ENCODE assay signal across 8 mouse cellular contexts in genomic region chr13:100669291-100670022, GRCm38 (mm10). TPM values are rescaled to one million over a fixed set of nuclear protein-coding genes. Genes with fewer than 3 reads are reported as not detected.
DNase-seq lines count a peak whose midpoint lies in the region; ATAC-seq lines count a peak whose summit lies in the region.

Gene Ccdc125 (plus strand): TSS chr13:100669717.

- peak within 1 kb of the TSS; percentile 58 for H3K9ac ChIP-seq in embryonic facial prominence, embryonic 12.5 days
- H3K9ac ChIP-seq in limb, embryonic 12.5 days (replicated peaks), result peak within 1 kb of the TSS; percentile 76
- H3K9ac ChIP-seq in midbrain, embryonic 11.5 days (ENCODE audit: low read length), result peak within 1 kb of the TSS; percentile 62
- peak within 1 kb of the TSS; percentile 58 for H3K9ac ChIP-seq in stomach, embryonic 15.5 days

- peak within 1 kb of the TSS; percentile 54 for H3K4me3 ChIP-seq in embryonic facial prominence, embryonic 12.5 days
- H3K4me3 ChIP-seq in hindbrain, embryonic 10.5 days, result peak within 1 kb of the TSS; percentile 74
- peak within 1 kb of the TSS; percentile 62 for H3K4me3 ChIP-seq in limb, embryonic 12.5 days (replicated peaks)
- H3K4me3 ChIP-seq in midbrain, embryonic 11.5 days (ENCODE audit: low read depth, low read length), result peak within 1 kb of the TSS; percentile 45
- H3K4me3 ChIP-seq in stomach, embryonic 15.5 days (replicated peaks), result peak within 1 kb of the TSS; percentile 63

- no peaks in the 10 kb centered on the region for H3K27me3 ChIP-seq in embryonic facial prominence, embryonic 12.5 days
- 0 out of 2 replicates have a peak, but pooled peaks cover 3% of the 10 kb centered on the region for H3K27me3 ChIP-seq in hindbrain, embryonic 10.5 days (ENCODE audit: insufficient read depth, poor library complexity, severe bottlenecking)
- no peaks in the 10 kb centered on the region for H3K27me3 ChIP-seq in limb, embryonic 12.5 days
- no peaks in the 10 kb centered on the region for H3K27me3 ChIP-seq in midbrain, embryonic 11.5 days (ENCODE audit: control insufficient read depth, insufficient read depth, low read length)
- H3K27me3 ChIP-seq in stomach, embryonic 15.5 days (replicated peaks), result no peaks in the 10 kb centered on the region

- H3K4me1 ChIP-seq in embryonic facial prominence, embryonic 12.5 days, result no peaks in the 10 kb centered on the region
- no peaks in the 10 kb centered on the region; the same call in 1 of the 2 replicates for H3K4me1 ChIP-seq in hindbrain, embryonic 10.5 days (replicated peaks)
- H3K4me1 ChIP-seq in limb, embryonic 12.5 days (replicated peaks), result peaks cover 5% of the 10 kb centered on the region; the same call in 1 of the 2 replicates
- H3K4me1 ChIP-seq in midbrain, embryonic 11.5 days (ENCODE audit: control insufficient read depth, insufficient read depth, low read length), result no peaks in the 10 kb centered on the region
- H3K4me1 ChIP-seq in stomach, embryonic 15.5 days, result no peaks in the 10 kb centered on the region

- peak; percentile 19 for DNase-seq in gastrocnemius, postnatal 14 days
- no peak for DNase-seq in gastrocnemius, adult 8-10 months (ENCODE audit: low spot score in 2 of 2)
- DNase-seq in hindbrain, embryonic 10.5 days (ENCODE audit: low spot score), result peak; percentile 66
- peak; percentile 95 for DNase-seq in midbrain, embryonic 11.5 days (ENCODE audit: low spot score, missing footprints)
- no peak for DNase-seq in c-Kit-positive CD71-positive TER-119-positive erythroid progenitor cells, embryonic 14.5 days (ENCODE audit: low spot score)

- no peak within 1 kb of the TSS for H3K27ac ChIP-seq in embryonic facial prominence, embryonic 12.5 days
- H3K27ac ChIP-seq in hindbrain, embryonic 10.5 days, result peak within 1 kb of the TSS; percentile 88
- no peak within 1 kb of the TSS; the same call in 1 of the 2 replicates for H3K27ac ChIP-seq in limb, embryonic 12.5 days
- H3K27ac ChIP-seq in midbrain, embryonic 11.5 days (ENCODE audit: low read depth, low read length), result no peak within 1 kb of the TSS
- H3K27ac ChIP-seq in stomach, embryonic 15.5 days, result peak within 1 kb of the TSS; percentile 89

- intact Hi-C loops in gastrocnemius, postnatal 14 days (cut with DNase I; ENCODE audit: low total_unique reads), result no loop called here

- peak within 1 kb of the TSS; percentile 65 for H3K4me2 ChIP-seq in embryonic facial prominence, embryonic 12.5 days (replicated peaks)
- peak within 1 kb of the TSS; percentile 82 for H3K4me2 ChIP-seq in limb, embryonic 12.5 days
- peak within 1 kb of the TSS; percentile 58 for H3K4me2 ChIP-seq in midbrain, embryonic 11.5 days
- H3K4me2 ChIP-seq in stomach, embryonic 15.5 days, result peak within 1 kb of the TSS; percentile 85

- WGBS in embryonic facial prominence, embryonic 12.5 days, result under 1% methylated on average over 44 of the region's 44 CpGs
- WGBS in hindbrain, embryonic 10.5 days, result under 1% methylated on average over 44 of the region's 44 CpGs
- WGBS in limb, embryonic 12.5 days, result under 1% methylated on average over 44 of the region's 44 CpGs
- WGBS in midbrain, embryonic 11.5 days, result under 1% methylated on average over 44 of the region's 44 CpGs
- under 1% methylated on average over 44 of the region's 44 CpGs for WGBS in stomach, embryonic 15.5 days

- H3K9me3 ChIP-seq in embryonic facial prominence, embryonic 12.5 days, result no peaks in the 10 kb centered on the region
- no peaks in the 10 kb centered on the region; the same call in 1 of the 2 replicates for H3K9me3 ChIP-seq in hindbrain, embryonic 10.5 days
- H3K9me3 ChIP-seq in limb, embryonic 12.5 days, result no peaks in the 10 kb centered on the region
- H3K9me3 ChIP-seq in midbrain, embryonic 11.5 days (ENCODE audit: control insufficient read depth, low read length), result no peaks in the 10 kb centered on the region; the same call in 1 of the 2 replicates
- no peaks in the 10 kb centered on the region for H3K9me3 ChIP-seq in stomach, embryonic 15.5 days

- peaks cover 9% of the 10 kb centered on the region for H3K36me3 ChIP-seq in embryonic facial prominence, embryonic 12.5 days
- peaks cover 26% of the 10 kb centered on the region for H3K36me3 ChIP-seq in hindbrain, embryonic 10.5 days
- peaks cover 20% of the 10 kb centered on the region for H3K36me3 ChIP-seq in limb, embryonic 12.5 days
- peaks cover 5% of the 10 kb centered on the region; the same call in 1 of the 2 replicates for H3K36me3 ChIP-seq in midbrain, embryonic 11.5 days (ENCODE audit: control insufficient read depth, insufficient read depth, low read length)
- H3K36me3 ChIP-seq in stomach, embryonic 15.5 days, result peaks cover 8% of the 10 kb centered on the region; the same call in 1 of the 2 replicates

- ATAC-seq in embryonic facial prominence, embryonic 12.5 days (ENCODE audit: insufficient number of reproducible peaks, insufficient read depth, low FRiP score, low TSS enrichment), result peak; percentile 68
- ATAC-seq in limb, embryonic 12.5 days (ENCODE audit: insufficient number of reproducible peaks, insufficient read depth, low FRiP score, low TSS enrichment, low read depth), result peak; percentile 63
- ATAC-seq in midbrain, embryonic 11.5 days (ENCODE audit: low FRiP score), result peak; percentile 85
- ATAC-seq in stomach, embryonic 15.5 days (ENCODE audit: insufficient read depth, low FRiP score, low read depth), result peak; percentile 76

RNA-seq across cellular contexts. Expression of gene Ccdc125, which starts in this region (rescaled TPM):
- under 1 TPM; 0.62 to 0.76 TPM for total RNA-seq in gastrocnemius, postnatal 14 days (2021)
- total RNA-seq in gastrocnemius, adult 8-10 months (2022), result under 1 TPM in 3 of 4 experiments, not detected in 1; 0.29 to 0.43 (median 0.38) TPM
- 4.9 and 6.3 TPM in 2 replicates for polyA plus RNA-seq in embryonic facial prominence, embryonic 12.5 days (2016; fragmentation: Nextera tagmentation; extraction: Ambion mirVana)
- polyA plus RNA-seq in hindbrain, embryonic 10.5 days (2016; fragmentation: Nextera tagmentation; extraction: Ambion mirVana), result 2.2 and 3.0 TPM in 2 replicates
- polyA plus RNA-seq in limb, embryonic 12.5 days (2016; fragmentation: Nextera tagmentation; extraction: Ambion mirVana), result 5.4 and 6.5 TPM in 2 replicates
- 1.4 and 2.6 TPM in 2 replicates for polyA plus RNA-seq in midbrain, embryonic 11.5 days (2014; fragmentation: Nextera tagmentation; extraction: Ambion mirVana)
- 8.7 and 9.4 TPM in 2 replicates for polyA plus RNA-seq in stomach, embryonic 15.5 days (2015; fragmentation: Nextera tagmentation; extraction: Ambion mirVana)

Comparison
In these comparisons a context has a peak if more than half of its experiments do, and no peak if none do; other contexts are left out.
1. Peak in DNase-seq in gastrocnemius, postnatal 14 days; RNA of the gene not detected or under 1 TPM.
2. DNase-seq: peak in hindbrain, embryonic 10.5 days (single experiment) and midbrain, embryonic 11.5 days (single experiment); none in gastrocnemius, adult 8-10 months (0 of 2) and c-Kit-positive CD71-positive TER-119-positive erythroid progenitor cells, embryonic 14.5 days (single experiment).
3. H3K27ac ChIP-seq: peak in hindbrain, embryonic 10.5 days (single experiment) and stomach, embryonic 15.5 days (single experiment); none in embryonic facial prominence, embryonic 12.5 days (single experiment), limb, embryonic 12.5 days (single experiment) and midbrain, embryonic 11.5 days (single experiment).
4. Peak in every context shown above with its lines, with median percentiles within 50 percentile points of each other: ATAC-seq, H3K4me2 ChIP-seq, H3K4me3 ChIP-seq and H3K9ac ChIP-seq.